Mouse (Mus musculus): ENCODE results near the gene Cxcr6.

Gene Cxcr6

DNA sequence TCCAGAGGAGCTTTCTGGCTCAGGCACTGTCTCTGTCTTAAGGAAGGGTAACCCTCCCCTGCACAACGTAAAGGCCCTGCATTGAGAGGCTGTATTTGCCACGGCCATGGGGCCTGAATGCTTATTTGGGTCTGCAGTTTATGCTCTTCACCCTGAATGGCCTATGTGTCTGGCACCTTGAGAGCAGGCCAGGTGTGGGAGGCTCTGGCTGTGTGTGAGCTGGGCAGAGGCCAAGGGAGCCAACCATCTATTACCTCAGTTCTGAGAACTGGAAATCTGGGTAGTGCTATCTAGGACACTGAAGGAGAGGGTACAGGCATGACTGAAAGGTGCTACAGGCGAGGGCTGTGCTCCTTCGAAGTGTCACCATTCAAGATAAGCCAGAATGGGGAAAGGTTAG is 8.5 kb downstream of the Cxcr6 start:
- POLR2A ChIA-PET = interaction anchor here in 1 of 4 experiments (1.4 to 1.6 kb wide), 2 partner anchors 18 to 37 kb away, joined by 3 to 4 read pairs; partner anchors contain the start of gene Fyco1
- CTCF ChIA-PET = no interaction called here

DNA sequence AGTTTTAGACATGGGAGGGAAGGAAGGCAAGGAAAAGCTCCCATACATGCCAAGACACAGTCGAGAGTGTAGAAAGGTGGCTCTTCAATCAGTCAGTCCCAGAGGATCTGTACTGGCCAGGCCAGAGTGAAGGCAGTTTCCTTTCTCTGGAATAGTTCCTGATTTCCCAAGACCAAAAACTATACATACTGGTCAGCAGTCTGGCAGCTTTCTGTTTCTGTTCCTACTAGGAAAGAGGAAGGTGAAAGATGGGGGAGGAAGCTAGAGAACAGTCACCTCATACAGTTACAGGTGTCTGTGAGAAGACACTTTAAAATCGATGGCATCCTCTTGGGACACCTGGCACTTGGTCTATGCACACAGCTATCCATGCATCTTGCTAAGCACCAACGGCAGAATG is 9.2 kb downstream of the Cxcr6 start:
- ChIA-PET POLR2A (interaction anchor here in 1 of 4 experiments (1.4 to 1.6 kb wide), 2 partner anchors 18 to 36 kb away, joined by 3 to 4 read pairs; partner anchors contain the start of gene Fyco1), CTCF (no interaction called here)

DNA sequence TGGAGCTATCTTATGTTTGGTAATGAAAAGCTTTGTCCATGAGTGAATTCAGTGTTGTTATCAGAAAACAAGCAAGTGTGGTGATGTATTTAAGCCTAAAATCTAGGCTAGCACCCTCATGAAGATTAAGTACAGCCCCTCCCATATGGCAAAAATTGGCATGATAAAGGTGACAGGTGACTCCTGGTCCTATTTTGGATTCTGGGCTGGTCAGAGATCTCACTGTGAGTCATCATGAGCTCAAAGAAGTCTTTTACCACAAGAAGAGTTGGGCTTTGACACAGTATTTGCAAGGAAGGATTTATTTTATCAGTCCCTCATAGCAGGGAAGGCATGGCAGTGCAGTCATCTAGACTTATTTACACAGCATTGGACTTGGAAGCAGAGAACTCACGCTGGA is 9.7 kb downstream of the Cxcr6 start:
- ChIA-PET CTCF (no interaction called here), POLR2A (interaction anchor here in 1 of 4 experiments (1.4 to 1.6 kb wide), 2 partner anchors 19 to 35 kb away, joined by 3 to 4 read pairs; partner anchors contain the start of gene Fyco1)

DNA sequence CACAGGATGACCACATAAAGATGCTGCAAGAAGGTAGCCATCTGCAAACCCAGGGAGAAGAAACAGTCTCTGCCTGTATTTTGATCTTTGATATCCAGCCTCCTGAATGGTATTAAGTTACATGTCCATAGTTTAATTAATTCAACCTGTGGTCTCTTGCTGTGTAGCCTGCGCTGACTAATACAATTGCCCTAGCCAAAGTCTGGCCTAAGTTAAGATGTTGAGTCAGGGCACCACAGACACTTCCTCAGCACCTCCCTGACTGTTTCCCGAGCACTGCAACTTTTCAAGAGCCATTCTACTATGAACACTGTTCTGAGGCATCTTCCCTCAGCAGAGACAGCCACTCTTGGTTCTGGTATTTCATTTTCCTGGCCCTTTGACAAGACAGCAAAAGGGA is 12.3 kb downstream of the Cxcr6 start:
- POLR2A ChIA-PET = no interaction called here
- CTCF ChIA-PET = no interaction called here

DNA sequence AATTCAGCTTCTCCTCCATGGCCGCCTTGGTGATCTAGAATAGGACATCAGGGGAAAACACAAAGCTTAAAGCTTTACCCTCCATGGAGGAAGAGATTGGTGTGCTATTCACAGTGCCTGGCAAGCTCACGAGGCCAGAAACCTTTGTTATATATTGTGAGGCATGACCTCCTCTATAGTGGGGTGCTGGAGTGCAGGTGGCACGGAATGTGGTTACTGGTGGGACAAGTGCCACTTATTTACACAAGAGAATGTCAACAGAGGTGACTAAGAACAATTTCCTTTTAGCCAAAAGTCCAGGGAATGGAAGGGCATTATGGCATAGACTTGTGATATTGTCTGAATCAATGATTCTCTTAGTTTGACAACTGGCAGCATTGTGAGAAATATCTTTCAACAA is 20.4 kb downstream of the Cxcr6 start:
- ChIA-PET CTCF (no interaction called here), POLR2A (interaction anchor here in 1 of 4 experiments (0.6 kb wide), 1 partner anchor 674 kb away, joined by 3 read pairs; no protein-coding TSS in a partner anchor)

DNA sequence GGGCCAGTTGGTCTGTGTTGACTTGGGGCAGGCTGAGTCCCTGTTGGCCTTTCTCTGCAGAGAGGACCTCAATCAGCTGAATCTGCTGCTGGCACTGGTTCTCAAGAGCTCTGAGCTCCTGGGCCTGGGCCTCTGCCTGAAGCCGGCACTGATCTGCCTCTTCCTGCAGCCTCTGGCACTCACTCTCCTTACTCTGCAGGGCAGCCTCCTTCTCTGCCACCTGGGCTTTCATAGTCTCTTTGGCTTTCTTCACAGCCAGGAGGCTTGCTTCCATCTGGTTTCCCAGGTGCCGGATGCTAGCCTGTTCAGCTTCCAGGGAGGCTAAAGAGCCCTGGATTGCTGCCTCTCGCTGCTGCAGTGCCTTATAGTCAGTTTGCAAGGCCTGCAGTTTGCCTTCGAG is 22.6 kb downstream of the Cxcr6 start:
- POLR2A ChIA-PET = interaction anchor here in 3 of 4 experiments (0.5 to 3.9 kb wide), 3 partner anchors 22 to 29 kb away, joined by 4 to 20 read pairs (median 4); partner anchors contain the start of gene Fyco1 (in 2 of the 3)

DNA sequence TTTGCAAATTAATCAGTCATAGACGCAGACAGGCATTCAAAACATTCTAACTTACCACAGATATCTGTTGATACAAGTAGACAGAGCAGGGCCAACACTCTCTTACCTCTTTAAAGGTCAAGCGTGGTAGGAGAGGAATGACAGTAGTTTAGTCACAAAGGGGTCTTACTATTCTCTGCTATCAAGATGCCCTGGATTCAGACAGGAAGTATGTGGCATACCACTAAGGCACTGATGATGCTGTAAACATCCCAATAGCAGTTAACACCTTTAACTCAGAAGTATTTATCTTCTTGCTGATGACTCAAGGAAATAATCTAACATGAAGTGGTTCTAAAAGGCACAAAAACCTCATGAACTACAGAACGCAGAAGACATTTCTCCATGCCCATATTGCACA is 29.6 kb downstream of the Cxcr6 start:
- ChIA-PET CTCF (no interaction called here), POLR2A (no interaction called here)

More for the DNA sequence above, 22.6 kb downstream of the Cxcr6 start:
- CTCF ChIA-PET = no interaction called here

DNA sequence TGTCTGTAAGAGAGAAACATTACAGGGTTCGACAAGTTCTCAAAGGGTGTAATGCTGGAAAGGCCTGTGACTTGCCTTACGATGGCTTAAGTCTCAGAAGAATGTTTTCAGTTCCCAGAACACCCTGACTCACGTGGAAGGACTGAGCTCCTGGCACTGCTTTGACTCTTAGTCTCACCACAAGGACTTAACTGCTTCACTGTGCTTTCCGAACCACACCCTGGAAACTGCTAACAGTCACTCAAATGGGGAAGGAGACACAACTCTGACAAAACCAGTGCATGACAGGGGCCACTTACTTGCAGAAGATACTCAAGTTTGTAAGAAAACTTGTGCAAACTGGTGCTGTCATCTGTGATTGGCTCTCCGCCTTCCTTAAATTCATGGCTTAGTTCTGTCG is 34.0 kb downstream of the Cxcr6 start:
- ChIA-PET CTCF (no interaction called here), POLR2A (interaction anchor here in 2 of 4 experiments (0.8 to 1.2 kb wide), 2 partner anchors 11 to 87 kb away, joined by 3 to 6 read pairs; partner anchors contain the start of gene Fyco1 (in 1 of the 2))

DNA sequence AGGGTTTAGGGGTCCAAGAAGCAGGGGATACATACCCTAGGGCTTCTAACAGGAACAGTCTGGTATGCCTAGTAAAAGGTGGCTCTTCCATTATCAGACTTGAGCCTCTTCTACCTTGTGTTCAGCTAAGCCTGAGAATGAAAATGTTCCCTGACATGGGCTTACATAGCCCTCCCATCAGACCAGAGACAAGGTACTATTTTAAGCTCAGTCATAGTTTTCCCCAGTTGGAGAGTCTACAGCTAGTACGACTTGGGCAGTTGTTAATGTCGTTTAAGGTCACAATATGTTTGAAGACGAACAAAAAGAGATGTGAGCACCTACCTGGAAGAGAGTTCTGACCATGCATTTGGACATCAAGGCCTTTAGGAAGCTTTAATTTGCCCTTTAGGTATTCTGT is 38.2 kb downstream of the Cxcr6 start:
- POLR2A ChIA-PET = interaction anchor here in 2 of 4 experiments (0.6 to 1.7 kb wide), 3 partner anchors 8 to 405 kb away, joined by 3 to 4 read pairs (median 3); no protein-coding TSS in a partner anchor
- CTCF ChIA-PET = no interaction called here

DNA sequence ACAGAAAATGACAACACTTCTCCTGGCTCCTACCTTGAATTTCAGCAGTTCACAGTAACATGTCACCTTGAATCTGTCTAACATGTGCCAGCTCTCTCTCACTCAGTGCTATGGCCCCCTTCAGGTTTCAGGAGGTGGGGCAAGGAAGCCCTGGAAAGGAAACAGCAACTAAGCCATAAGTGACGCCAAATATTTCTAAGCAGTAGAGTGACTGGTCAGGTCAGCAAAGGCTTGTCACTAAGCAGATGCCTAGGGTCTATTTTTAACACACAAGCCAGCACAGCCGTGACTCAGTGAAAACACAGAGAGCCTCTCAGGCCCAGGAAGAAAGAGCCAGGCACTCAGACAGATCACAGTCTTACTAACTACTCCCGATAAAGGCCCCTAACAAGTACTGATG is 38.8 kb downstream of the Cxcr6 start:
- POLR2A ChIA-PET = interaction anchor here in 1 of 4 experiments (1.7 kb wide), 1 partner anchor 43 kb away, joined by 4 read pairs; no protein-coding TSS in a partner anchor

DNA sequence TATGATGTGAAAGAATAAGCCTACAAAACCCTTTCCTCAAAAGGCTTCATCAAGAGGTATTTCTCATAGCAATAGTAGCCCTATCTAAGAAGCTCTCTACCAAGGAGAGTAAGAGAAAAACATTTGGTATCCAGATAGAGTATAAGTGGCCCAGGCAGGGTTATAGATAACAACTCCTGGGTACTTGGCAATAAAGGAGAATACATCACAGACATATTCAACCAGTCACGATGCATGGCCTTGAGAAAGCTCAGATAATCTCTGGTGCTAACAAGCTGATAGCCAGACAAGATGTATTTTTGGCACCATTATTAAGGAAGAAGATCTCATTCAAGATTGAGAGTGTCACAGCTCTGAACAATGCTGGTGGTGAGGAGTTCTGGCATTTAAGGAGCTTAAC is 40.2 kb downstream of the Cxcr6 start:
- ChIA-PET CTCF (no interaction called here), POLR2A (no interaction called here)

More for the DNA sequence above, 38.8 kb downstream of the Cxcr6 start:
- CTCF ChIA-PET = no interaction called here

DNA sequence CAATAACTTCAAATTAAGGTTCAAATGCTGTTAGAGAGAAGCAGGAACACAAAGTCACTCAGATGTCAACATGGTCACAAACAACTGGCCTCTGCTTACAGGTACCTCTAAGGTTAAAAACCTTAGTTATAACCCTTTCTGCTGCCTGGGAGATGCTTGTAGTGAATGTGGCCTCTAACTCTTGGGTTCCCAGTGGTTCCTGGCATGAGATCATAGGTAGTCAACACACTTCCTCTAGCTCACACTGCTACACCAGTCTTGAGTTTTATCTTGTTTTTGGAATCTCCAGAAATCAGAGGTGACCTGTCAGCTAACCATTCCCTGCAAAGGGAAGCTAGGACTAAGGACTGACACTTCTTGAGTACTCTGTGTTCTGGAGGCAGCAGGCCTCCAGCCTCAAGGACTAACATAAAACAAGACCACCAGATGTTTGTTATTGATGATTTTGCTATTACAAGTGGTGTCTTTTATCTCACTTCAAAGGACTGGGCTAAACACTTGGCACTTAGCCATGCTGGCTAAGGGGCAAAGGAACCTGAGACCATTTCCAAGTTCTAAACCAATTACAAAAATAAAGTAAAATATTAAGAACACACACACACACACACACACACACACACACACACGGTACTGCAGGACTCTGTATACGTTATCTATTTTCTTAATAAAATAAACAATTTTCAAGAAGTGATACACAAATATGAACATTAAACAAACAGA is 43.9 kb downstream of the Cxcr6 start:
- POLR2A ChIA-PET = interaction anchor here in 2 of 4 experiments (0.8 to 2.7 kb wide), 8 partner anchors 8 to 589 kb away, joined by 3 to 20 read pairs (median 4); partner anchors contain the start of gene Sacm1l (in 1 of the 2)

DNA sequence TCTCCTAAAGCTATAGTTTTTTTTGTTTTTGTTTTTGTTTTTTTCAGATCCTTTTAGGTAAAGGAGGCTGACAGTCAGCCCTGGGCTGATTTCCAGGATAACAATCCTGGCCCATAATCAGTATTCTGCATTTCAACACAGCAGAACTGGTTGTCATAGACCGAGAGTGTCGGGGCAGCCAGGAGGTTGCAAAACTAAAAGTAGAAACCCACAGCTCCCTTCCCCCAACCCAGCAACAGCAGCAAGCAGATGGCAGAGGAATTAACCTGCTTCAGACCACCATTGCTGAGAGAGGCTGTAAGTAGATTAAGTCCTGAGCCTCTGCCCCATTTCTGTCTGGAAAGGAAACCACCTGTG is 44.4 kb downstream of the Cxcr6 start:
- ChIA-PET POLR2A (interaction anchor here in 3 of 4 experiments (0.6 to 2.7 kb wide), 17 partner anchors 9 to 589 kb away, joined by 3 to 20 read pairs (median 4); partner anchors contain the start of gene Sacm1l (in 1 of the 3)), CTCF (no interaction called here)

More for the DNA sequence above, 43.9 kb downstream of the Cxcr6 start:
- CTCF ChIA-PET = no interaction called here

DNA sequence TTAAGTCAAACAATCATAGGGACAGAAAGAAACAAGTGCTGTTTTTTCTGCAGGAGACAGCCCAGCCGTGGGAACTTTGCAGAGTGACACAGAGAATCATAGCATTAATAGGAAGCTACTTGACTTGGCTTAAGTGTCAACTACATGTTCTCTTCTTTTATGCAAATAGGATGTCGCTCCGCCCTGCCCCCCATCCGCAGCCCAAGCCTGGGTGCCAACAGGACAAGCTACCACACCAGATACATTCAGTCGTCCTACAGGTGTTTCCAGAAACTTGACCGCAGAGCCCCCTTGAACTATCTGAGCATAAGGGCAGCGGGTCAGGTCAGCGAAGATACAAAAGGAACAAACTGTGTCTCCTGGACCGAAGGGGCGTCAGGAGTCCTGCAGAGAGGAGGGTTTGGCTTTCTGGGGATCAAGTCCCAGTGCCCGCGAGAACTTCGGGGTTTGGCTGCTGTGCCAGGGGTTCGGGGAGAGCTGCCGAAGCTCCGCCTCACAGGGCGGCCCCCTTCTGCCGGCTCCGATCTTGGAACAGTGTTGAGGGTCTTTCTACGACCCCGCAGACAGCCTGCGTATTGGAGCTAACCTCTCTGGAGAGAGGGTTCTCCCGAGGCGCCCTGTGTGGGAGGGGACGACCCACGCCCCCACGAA is 44.9 kb downstream of the Cxcr6 start:
- CTCF ChIA-PET = interaction anchor here in 1 of 4 experiments (0.6 kb wide), 1 partner anchor 485 kb away, joined by 3 read pairs; the partner anchor contains the start of gene Lars2

DNA sequence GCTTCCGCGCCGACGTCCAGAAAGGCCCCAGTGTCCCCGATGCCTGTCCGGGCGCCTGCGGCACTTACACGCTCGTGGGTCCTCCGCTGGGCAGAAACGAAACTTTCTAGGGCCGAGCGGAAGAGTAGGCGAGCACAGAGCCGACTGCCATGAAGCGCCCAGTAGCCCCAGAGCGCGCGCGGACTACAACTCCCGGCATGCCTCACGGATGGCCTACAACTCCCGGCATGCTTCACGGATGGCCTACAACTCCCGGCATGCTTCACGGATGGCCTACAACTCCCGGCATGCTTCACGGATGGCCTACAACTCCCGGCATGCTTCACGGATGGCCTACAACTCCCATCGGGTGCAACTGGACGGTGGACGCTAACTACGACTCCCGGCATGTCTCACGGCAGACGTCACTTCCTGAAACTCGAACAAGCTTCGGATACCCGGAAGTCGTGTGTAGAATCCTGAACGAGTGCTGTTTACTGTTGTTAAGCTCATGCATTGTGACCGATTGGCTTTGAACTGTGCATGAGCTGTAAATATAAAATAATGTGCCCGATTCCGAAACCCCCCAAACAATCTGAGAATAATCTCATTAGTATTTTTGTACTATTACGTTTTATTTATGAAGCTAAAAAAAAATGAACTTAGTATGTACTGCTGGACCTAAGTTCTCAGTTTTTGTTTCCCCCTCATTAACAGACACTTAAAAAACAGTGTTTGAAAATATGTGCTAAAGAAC is 45.6 kb downstream of the Cxcr6 start, which contains the start of gene Fyco1:
Fyco1 (minus strand) TSS at position 187 of the 736 bp plus-strand sequence.
- ChIA-PET POLR2A (interaction anchor here (0.5 to 2.7 kb wide), 34 partner anchors 8 to 1046 kb away, joined by 3 to 20 read pairs (median 4); partner anchors contain the start of genes Sacm1l (in 2 of the 4), Xcr1 (in 2 of the 4), Lars2 (in 1 of the 4) and Lztfl1 (in 1 of the 4)), CTCF (interaction anchor here in 2 of 4 experiments (0.6 kb wide), 2 partner anchors 485 to 1404 kb away, joined by 3 read pairs; partner anchors contain the start of gene Lars2 (in 1 of the 2))

More for the DNA sequence above, 44.9 kb downstream of the Cxcr6 start:
- POLR2A ChIA-PET = interaction anchor here (0.6 to 2.7 kb wide), 29 partner anchors 9 to 1126 kb away, joined by 3 to 20 read pairs (median 4); partner anchors contain the start of genes Sacm1l (in 2 of the 4), Xcr1 (in 2 of the 4), Lars2 (in 1 of the 4) and Tcaim (in 1 of the 4)

DNA sequence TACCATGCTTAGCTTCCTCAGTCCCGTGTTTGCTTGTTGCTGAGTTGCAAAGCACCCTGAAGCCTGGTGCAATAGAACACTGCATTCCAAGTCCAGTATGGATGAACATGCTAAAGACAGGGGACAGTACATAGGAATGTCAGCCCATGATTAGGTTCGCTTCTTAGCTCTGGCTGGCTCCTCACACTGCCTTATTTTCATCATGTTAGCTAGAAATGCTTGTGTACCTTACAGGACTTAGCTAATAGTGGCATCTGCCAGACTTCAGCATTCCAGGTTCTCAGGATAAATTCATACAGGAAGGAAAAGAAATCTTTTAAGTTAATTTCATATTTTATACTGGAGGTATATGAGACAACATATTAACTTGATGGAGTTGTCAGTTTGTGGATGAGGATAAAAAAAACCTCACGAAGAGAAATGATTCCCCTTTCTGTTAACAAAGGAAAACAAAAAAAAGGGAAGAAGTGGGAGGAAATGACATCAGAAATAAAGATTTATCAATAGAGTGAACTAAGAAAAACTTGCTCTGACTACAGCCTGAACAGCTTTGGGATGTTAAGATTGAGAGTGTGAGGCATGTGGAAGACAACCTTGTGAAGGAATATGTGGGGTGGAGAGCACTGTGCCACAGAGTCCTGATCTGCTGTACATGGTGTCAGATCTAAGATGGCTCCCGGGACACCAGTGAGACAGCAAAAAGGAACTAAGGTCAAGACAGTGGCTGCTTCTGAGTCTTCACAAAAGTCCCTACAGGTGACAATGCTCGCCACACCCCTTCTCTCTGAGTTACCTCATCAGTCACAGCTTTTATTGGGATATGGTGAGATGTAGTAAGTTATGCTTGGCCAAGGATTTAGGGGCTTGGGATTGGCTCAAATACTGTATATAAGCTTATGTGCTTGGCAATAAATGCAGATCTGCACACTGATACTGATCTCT is 46.4 kb downstream of the Cxcr6 start:
- POLR2A ChIA-PET = interaction anchor here in 3 of 4 experiments (0.5 to 2.7 kb wide), 29 partner anchors 8 to 624 kb away, joined by 3 to 20 read pairs (median 4); partner anchors contain the start of genes Sacm1l (in 2 of the 3), Xcr1 (in 2 of the 3), Lars2 (in 1 of the 3) and Lztfl1 (in 1 of the 3)

DNA sequence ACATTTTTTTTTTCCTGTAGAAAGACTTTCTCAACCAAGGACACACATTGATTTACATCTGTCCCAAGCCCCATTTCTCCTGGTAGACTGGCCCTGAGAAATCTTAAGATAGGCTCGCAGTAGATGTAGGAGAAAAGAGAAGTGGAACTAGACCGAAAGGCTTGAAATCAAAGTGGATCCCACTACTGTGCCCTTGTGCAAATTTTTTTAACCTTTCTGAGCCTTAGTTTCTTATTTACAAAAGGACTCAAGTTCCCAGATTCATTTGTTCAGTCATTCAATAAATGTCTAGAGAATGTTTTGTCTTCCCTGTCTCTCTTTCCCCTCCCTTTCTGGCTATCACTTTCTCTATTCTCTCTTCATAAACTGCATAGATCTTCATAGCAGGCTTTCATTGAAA is 50.6 kb downstream of the Cxcr6 start:
- ChIA-PET POLR2A (interaction anchor here in 1 of 4 experiments (0.7 kb wide), 1 partner anchor 29 kb away, joined by 9 read pairs; no protein-coding TSS in a partner anchor), CTCF (no interaction called here)

More for the DNA sequence above, 46.4 kb downstream of the Cxcr6 start:
- CTCF ChIA-PET = interaction anchor here in 1 of 4 experiments (0.6 kb wide), 1 partner anchor 1405 kb away, joined by 3 read pairs; no protein-coding TSS in a partner anchor
